In genomic region chr4:43406162-43406971, GRCm38 (mm10) we compare ENCODE assay signal across 8 mouse cellular contexts. TPM values are rescaled to one million over a fixed set of nuclear protein-coding genes. Genes with fewer than 3 reads are reported as not detected.
DNase-seq lines count a peak whose midpoint lies in the region; ATAC-seq lines count a peak whose summit lies in the region.

No protein-coding gene starts in this region.

- 1% methylated on average over 28 of the region's 28 CpGs for WGBS in hindbrain, embryonic 13.5 days

- H3K9ac ChIP-seq in hindbrain, embryonic 13.5 days, result peak overlapping the region; percentile 93

- H3K27ac ChIP-seq in hindbrain, embryonic 13.5 days, result peak overlapping the region; percentile 99

- no peaks in the 10 kb centered on the region for H3K36me3 ChIP-seq in hindbrain, embryonic 13.5 days

- peak; percentile 93 for DNase-seq in NIH3T3 (ENCODE audit: low read depth)
- DNase-seq in cerebellum, postnatal 25 days, result peak; percentile 59 to 70
- DNase-seq in gastrocnemius, adult 18-20 months (ENCODE audit: low spot score), result peak; percentile 80
- peak; percentile 69 to 72 for DNase-seq in layer of hippocampus, postnatal 36 days
- peak; percentile 85 for DNase-seq in lung, postnatal 14 days
- DNase-seq in right cerebral cortex, postnatal 10 days (ENCODE audit: low spot score in 2 of 2), result peak; percentile 88 to 91
- no peak for DNase-seq in spleen, postnatal 4 days (ENCODE audit: low spot score in 2 of 2)

- peaks cover 52% of the 10 kb centered on the region for H3K4me1 ChIP-seq in hindbrain, embryonic 13.5 days (replicated peaks)

- peak overlapping the region; percentile 67 for H3K4me3 ChIP-seq in hindbrain, embryonic 13.5 days

- H3K4me2 ChIP-seq in hindbrain, embryonic 13.5 days, result peak overlapping the region; percentile 79

- no peaks in the 10 kb centered on the region for H3K27me3 ChIP-seq in hindbrain, embryonic 13.5 days

- ATAC-seq in hindbrain, embryonic 13.5 days (ENCODE audit: low FRiP score), result peak; percentile 96

- H3K9me3 ChIP-seq in hindbrain, embryonic 13.5 days, result no peaks in the 10 kb centered on the region

RNA-seq across cellular contexts. Expression of gene Fam166b, which starts 22.6 kb away (rescaled TPM):
- not detected for total RNA-seq in gastrocnemius, adult 18-20 months (2021)
- polyA plus RNA-seq in hindbrain, embryonic 13.5 days (2015; fragmentation: Nextera tagmentation; extraction: Ambion mirVana), result 0.71 and 1.4 TPM in 2 replicates
- 1 to 10 TPM in 1 of 2 experiments, under 1 TPM in 1; 0.72 to 2.6 TPM for total RNA-seq in layer of hippocampus, postnatal 36 days (2021)

RNA-seq across cellular contexts. Expression of gene Rusc2, which starts 24.6 kb away (rescaled TPM):
- total RNA-seq in gastrocnemius, adult 18-20 months (2021), result 10 to 100 TPM; 28.5 to 36.3 TPM
- polyA plus RNA-seq in hindbrain, embryonic 13.5 days (2015; fragmentation: Nextera tagmentation; extraction: Ambion mirVana), result 70.8 and 75.4 TPM in 2 replicates
- total RNA-seq in layer of hippocampus, postnatal 36 days (2021), result 100 to 1,000 TPM; 104 to 120 TPM

RNA-seq across cellular contexts. Expression of gene Tesk1, which starts 35.4 kb away (rescaled TPM):
- 10 to 100 TPM; 56.2 to 60.8 TPM for total RNA-seq in gastrocnemius, adult 18-20 months (2021)
- polyA plus RNA-seq in hindbrain, embryonic 13.5 days (2015; fragmentation: Nextera tagmentation; extraction: Ambion mirVana), result 8.7 and 9.7 TPM in 2 replicates
- total RNA-seq in layer of hippocampus, postnatal 36 days (2021), result 10 to 100 TPM; 76.2 to 76.3 TPM

RNA-seq across cellular contexts. Expression of gene Cd72, which starts 48.1 kb away (rescaled TPM):
- under 1 TPM in 1 of 2 experiments, not detected in 1; 0.21 TPM for total RNA-seq in gastrocnemius, adult 18-20 months (2021)
- polyA plus RNA-seq in hindbrain, embryonic 13.5 days (2015; fragmentation: Nextera tagmentation; extraction: Ambion mirVana), result 3.5 and 4.7 TPM in 2 replicates
- total RNA-seq in layer of hippocampus, postnatal 36 days (2021), result not detected

Comparison
In these comparisons a context has a peak if more than half of its experiments do, and no peak if none do; other contexts are left out.
1. DNase-seq: peak in NIH3T3 (single experiment), cerebellum, postnatal 25 days (2 of 2), gastrocnemius, adult 18-20 months (single experiment), layer of hippocampus, postnatal 36 days (2 of 2), lung, postnatal 14 days (single experiment) and right cerebral cortex, postnatal 10 days (2 of 2); none in spleen, postnatal 4 days (0 of 2).